Mouse (Mus musculus): ENCODE results near the gene Ttc21a. TPM values are rescaled to one million over a fixed set of nuclear protein-coding genes. Genes with fewer than 3 reads are reported as not detected.

Ttc21a gene
- polyA plus RNA-seq, 1 experiment: 11.4 TPM

GRCm38 (mm10) chr9:119951388-119951787 is 14.0 kb downstream of the Ttc21a start:
- WGBS: 77% methylated on average over 9 of the region's 9 CpGs
- H3K4me1 ChIP-seq (ENCODE audit: control insufficient read depth, insufficient read depth, low read length): no peaks in the 10 kb centered on the region
- TF ChIP-seq CTCF (IDR thresholded peaks at IDR 0.05; ENCODE audit: insufficient read depth, low read length) (no peak), POLR2A (IDR thresholded peaks at IDR 0.05; ENCODE audit: borderline replicate concordance, extremely low read depth, low read depth, low read length) (no peak)
- DNase-seq: no peak
- no peak overlapping the region for H3K4me3 ChIP-seq (replicated peaks; ENCODE audit: extremely low read depth, low read depth, low read length)

- no peak overlapping the region for H3K4me3 ChIP-seq (replicated peaks; ENCODE audit: extremely low read depth, low read depth, low read length)
- 57% methylated on average over 9 of the region's 9 CpGs for WGBS
- DNase-seq: no peak
Observed at GRCm38 (mm10) chr9:119958835-119959234, 21.4 kb downstream of the Ttc21a start.

GRCm38 (mm10) chr9:119962216-119962615 is 24.8 kb downstream of the Ttc21a start:
- Histone ChIP-seq H3K4me1 (ENCODE audit: control insufficient read depth, insufficient read depth, low read length) (0 out of 2 replicates have a peak, but pooled peaks cover 2% of the 10 kb centered on the region), H3K4me3 (replicated peaks; ENCODE audit: extremely low read depth, low read depth, low read length) (no peak overlapping the region)
- TF ChIP-seq CTCF (IDR thresholded peaks at IDR 0.05; ENCODE audit: insufficient read depth, low read length): no peak
- no peak for TF ChIP-seq POLR2A (IDR thresholded peaks at IDR 0.05; ENCODE audit: borderline replicate concordance, extremely low read depth, low read depth, low read length)
- DNase-seq: no peak
- WGBS: 63% methylated on average over 4 of the region's 4 CpGs

More at GRCm38 (mm10) chr9:119958835-119959234, 21.4 kb downstream of the Ttc21a start:
- 0 out of 2 replicates have a peak, but pooled peaks cover 2% of the 10 kb centered on the region for H3K4me1 ChIP-seq (ENCODE audit: control insufficient read depth, insufficient read depth, low read length)
- TF ChIP-seq POLR2A (IDR thresholded peaks at IDR 0.05; ENCODE audit: borderline replicate concordance, extremely low read depth, low read depth, low read length) (no peak), CTCF (IDR thresholded peaks at IDR 0.05; ENCODE audit: insufficient read depth, low read length) (no peak)

- TF ChIP-seq CTCF (IDR thresholded peaks at IDR 0.05; ENCODE audit: insufficient read depth, low read length) (peak; percentile 68), POLR2A (IDR thresholded peaks at IDR 0.05; ENCODE audit: borderline replicate concordance, extremely low read depth, low read depth, low read length) (no peak)
- Histone ChIP-seq H3K4me3 (replicated peaks; ENCODE audit: extremely low read depth, low read depth, low read length) (peak overlapping the region; percentile 15), H3K4me1 (ENCODE audit: control insufficient read depth, insufficient read depth, low read length) (0 out of 2 replicates have a peak, but pooled peaks cover 2% of the 10 kb centered on the region)
- peak; percentile 81 for DNase-seq
- WGBS: 22% methylated on average over 21 of the region's 21 CpGs
Observed at GRCm38 (mm10) chr9:119962987-119963667, 25.7 kb downstream of the Ttc21a start.

GRCm38 (mm10) chr9:119964206-119964605 is 26.8 kb downstream of the Ttc21a start:
- TF ChIP-seq CTCF (IDR thresholded peaks at IDR 0.05; ENCODE audit: insufficient read depth, low read length) (no peak), POLR2A (IDR thresholded peaks at IDR 0.05; ENCODE audit: borderline replicate concordance, extremely low read depth, low read depth, low read length) (0 out of 2 replicates have a peak, but pooled peaks have one; percentile 26)
- 53% methylated on average over 3 of the region's 3 CpGs for WGBS
- DNase-seq: peak; percentile 34
- Histone ChIP-seq H3K4me3 (replicated peaks; ENCODE audit: extremely low read depth, low read depth, low read length) (peak overlapping the region; percentile 52), H3K4me1 (ENCODE audit: control insufficient read depth, insufficient read depth, low read length) (0 out of 2 replicates have a peak, but pooled peaks cover 2% of the 10 kb centered on the region)

GRCm38 (mm10) chr9:119965186-119965585 is 27.8 kb downstream of the Ttc21a start:
- no peak for DNase-seq
- H3K4me1 ChIP-seq (ENCODE audit: control insufficient read depth, insufficient read depth, low read length): peaks cover 4% of the 10 kb centered on the region
- 64% methylated on average over 3 of the region's 3 CpGs for WGBS
- no peak overlapping the region for H3K4me3 ChIP-seq (replicated peaks; ENCODE audit: extremely low read depth, low read depth, low read length)
- no peak for TF ChIP-seq CTCF (IDR thresholded peaks at IDR 0.05; ENCODE audit: insufficient read depth, low read length)
- TF ChIP-seq POLR2A (IDR thresholded peaks at IDR 0.05; ENCODE audit: borderline replicate concordance, extremely low read depth, low read depth, low read length): no peak

GRCm38 (mm10) chr9:119966221-119966910 is 29.0 kb downstream of the Ttc21a start:
- Histone ChIP-seq H3K4me3 (replicated peaks; ENCODE audit: extremely low read depth, low read depth, low read length) (no peak overlapping the region), H3K4me1 (ENCODE audit: control insufficient read depth, insufficient read depth, low read length) (peaks cover 13% of the 10 kb centered on the region)
- no peak for DNase-seq
- TF ChIP-seq CTCF (IDR thresholded peaks at IDR 0.05; ENCODE audit: insufficient read depth, low read length) (no peak), POLR2A (IDR thresholded peaks at IDR 0.05; ENCODE audit: borderline replicate concordance, extremely low read depth, low read depth, low read length) (no peak)
- 89% methylated on average over 26 of the region's 26 CpGs for WGBS

- Histone ChIP-seq H3K4me3 (replicated peaks; ENCODE audit: extremely low read depth, low read depth, low read length) (no peak overlapping the region), H3K4me1 (ENCODE audit: control insufficient read depth, insufficient read depth, low read length) (peaks cover 10% of the 10 kb centered on the region)
- TF ChIP-seq CTCF (IDR thresholded peaks at IDR 0.05; ENCODE audit: insufficient read depth, low read length): no peak
- TF ChIP-seq POLR2A (IDR thresholded peaks at IDR 0.05; ENCODE audit: borderline replicate concordance, extremely low read depth, low read depth, low read length): no peak
- 71% methylated on average over 7 of the region's 7 CpGs for WGBS
- no peak for DNase-seq
Observed at GRCm38 (mm10) chr9:119969811-119970210, 32.4 kb downstream of the Ttc21a start.

- H3K4me3 ChIP-seq (replicated peaks; ENCODE audit: extremely low read depth, low read depth, low read length): no peak overlapping the region
- peak; percentile 62 for DNase-seq
- H3K4me1 ChIP-seq (ENCODE audit: control insufficient read depth, insufficient read depth, low read length): peaks cover 10% of the 10 kb centered on the region
- TF ChIP-seq CTCF (IDR thresholded peaks at IDR 0.05; ENCODE audit: insufficient read depth, low read length) (peak; percentile 40; the same call in 1 of the 2 replicates), POLR2A (IDR thresholded peaks at IDR 0.05; ENCODE audit: borderline replicate concordance, extremely low read depth, low read depth, low read length) (no peak)
- WGBS: 29% methylated on average over 6 of the region's 6 CpGs
Observed at GRCm38 (mm10) chr9:119970221-119970620, 32.8 kb downstream of the Ttc21a start.
